Mouse (Mus musculus) G1E (cell line): Measurements from ENCODE around the gene Acbd7.

Experiments
- CTCF ChIP-seq: IDR thresholded peaks from 2 replicates; pipeline ENCODE4 v1.5.1; 2012; ENCODE audit warnings: low read depth, low read length, inconsistent platforms, mixed read lengths
- GATA1 ChIP-seq: IDR thresholded peaks from 2 replicates; pipeline ENCODE4 v1.6.1; 2012; ENCODE audit warnings: borderline replicate concordance, low read length, inconsistent platforms, mixed read lengths
- POLR2AphosphoS5 ChIP-seq: IDR thresholded peaks from 2 replicates; pipeline ENCODE4 v1.6.1; 2012; ENCODE audit warnings: low read depth, low read length, inconsistent platforms; ENCODE audit not compliant: insufficient replicate concordance
- TAL1 ChIP-seq: conservative IDR thresholded peaks from 2 replicates; pipeline ENCODE4 v1.6.1; 2012; ENCODE audit warnings: low read depth, low read length, inconsistent platforms, mixed read lengths

DNA sequence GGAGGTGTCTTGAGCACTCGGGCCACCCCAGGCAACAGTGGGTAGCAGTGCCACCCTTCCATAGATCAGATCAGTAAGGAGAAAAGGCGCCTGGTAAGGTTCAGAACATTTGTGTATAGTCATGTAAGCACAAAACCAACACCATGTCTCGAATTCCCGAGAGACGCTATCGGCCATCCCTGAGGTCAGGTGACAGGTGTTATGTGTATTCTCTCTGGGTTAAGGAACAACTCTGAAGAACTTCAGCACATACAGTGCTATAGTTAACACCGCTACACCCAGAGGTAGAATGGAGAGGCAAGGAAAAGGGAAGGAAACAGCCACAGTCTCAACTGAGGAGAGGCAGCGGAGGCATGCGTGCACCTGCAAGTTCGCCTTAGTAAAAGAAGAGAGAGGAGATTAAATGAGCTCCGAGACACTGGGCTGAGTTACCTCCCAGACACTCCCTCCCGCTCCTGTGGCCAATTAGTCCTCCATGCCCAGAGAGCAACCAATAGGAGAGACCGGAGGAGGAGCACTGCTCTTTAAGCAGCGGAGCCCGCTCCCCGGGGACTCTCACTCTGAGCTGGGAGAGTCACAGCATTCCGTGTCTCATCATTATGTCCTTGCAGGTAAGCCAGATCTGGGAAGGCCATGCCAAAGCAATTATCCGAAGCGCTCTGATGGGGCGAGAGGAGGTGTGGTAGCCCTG lies at the start of gene Acbd7:
- no peak for TF ChIP-seq CTCF
- no peak for TF ChIP-seq GATA1
- no peak for TF ChIP-seq TAL1
- TF ChIP-seq POLR2AphosphoS5, result no peak
